13 mouse cellular contexts compared by ENCODE assay signal in the genomic region with DNA sequence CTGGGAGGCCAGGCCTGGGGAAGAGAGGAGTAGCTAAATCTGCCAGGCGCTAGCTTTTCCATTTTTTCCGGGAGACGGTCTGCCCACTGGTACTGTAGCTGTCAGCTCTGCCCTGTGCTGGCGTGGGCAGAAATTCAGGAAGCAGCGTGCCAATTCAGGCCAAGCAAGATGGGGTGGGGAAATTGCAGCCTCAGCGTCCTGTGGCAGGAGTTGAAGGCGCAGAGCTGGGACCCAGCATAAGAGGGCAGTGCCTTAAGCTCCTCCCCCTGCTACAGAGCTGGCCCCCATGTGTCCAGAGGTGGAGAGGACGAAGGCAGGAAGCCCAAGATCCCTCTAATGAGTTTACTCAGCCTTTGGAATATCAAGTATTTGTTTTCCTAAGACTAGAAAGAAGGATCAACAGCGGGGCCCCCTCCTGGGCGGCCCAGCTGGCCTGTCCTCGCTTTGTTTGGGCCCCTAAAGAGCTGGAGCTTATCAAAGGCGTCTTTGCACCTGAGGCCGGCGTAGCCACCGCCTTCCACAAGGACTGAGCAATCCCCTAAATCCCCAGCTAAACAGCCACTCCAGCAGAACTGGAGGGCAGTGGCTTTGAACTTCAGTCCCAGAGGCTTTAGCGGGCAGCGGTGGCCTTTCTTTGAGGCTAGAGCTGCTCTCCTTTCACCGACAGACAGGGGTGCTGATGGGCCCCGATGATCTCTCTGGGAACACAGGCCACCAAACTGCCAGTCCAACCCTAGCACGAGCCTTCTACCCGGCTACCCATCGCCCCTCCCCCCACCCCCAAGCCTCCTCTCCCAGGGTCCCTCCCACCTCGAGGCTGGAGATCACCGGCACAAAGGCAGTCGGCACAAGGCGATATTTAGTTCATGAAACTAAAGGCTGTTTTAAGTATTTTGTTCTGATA.
DNase-seq lines count a peak whose midpoint lies in the region; ATAC-seq lines count a peak whose summit lies in the region.
"Had no signal": no experiment of that assay in that cellular context is flagged by ENCODE, and none has a peak within 500 bp of the region (broad histone marks: within the 10 kb centered on the region; RNA-seq: fewer than 3 reads in every experiment).

No protein-coding gene starts in this region.

- WGBS in hindbrain, embryonic 14.5 days: 7% methylated on average over 26 of the region's 26 CpGs
- 8% methylated on average over 26 of the region's 26 CpGs for WGBS in neural tube, embryonic 11.5 days

- H3K36me3 ChIP-seq in hindbrain, embryonic 14.5 days (replicated peaks; ENCODE audit: control insufficient read depth, insufficient read depth): no peaks in the 10 kb centered on the region
- no peaks in the 10 kb centered on the region for H3K36me3 ChIP-seq in neural tube, embryonic 11.5 days (ENCODE audit: control insufficient read depth, insufficient read depth, low read length)

- H3K4me1 ChIP-seq in hindbrain, embryonic 14.5 days (replicated peaks; ENCODE audit: control insufficient read depth, insufficient read depth, low read length): peaks cover 11% of the 10 kb centered on the region
- H3K4me1 ChIP-seq in neural tube, embryonic 11.5 days (ENCODE audit: control insufficient read depth, insufficient read depth, low read length): peaks cover 14% of the 10 kb centered on the region

- no peaks in the 10 kb centered on the region for H3K27me3 ChIP-seq in hindbrain, embryonic 14.5 days (ENCODE audit: control insufficient read depth, insufficient read depth, low read length)
- H3K27me3 ChIP-seq in neural tube, embryonic 11.5 days (ENCODE audit: control insufficient read depth, insufficient read depth, low read length): no peaks in the 10 kb centered on the region

- 0 out of 2 replicates have a peak, but pooled peaks have one; percentile 43 for ATAC-seq in hindbrain, embryonic 14.5 days (ENCODE audit: low FRiP score)
- peak; percentile 52 for ATAC-seq in neural tube, embryonic 11.5 days (ENCODE audit: insufficient read depth, low FRiP score, low TSS enrichment)
- no peak for ATAC-seq in monocyte, adult 5-6 weeks (replicated peaks; ENCODE audit: insufficient number of reproducible peaks, low FRiP score, low TSS enrichment, poor library complexity, severe bottlenecking)
- ATAC-seq: Patski had no signal

- DNase-seq in left cerebral cortex, postnatal 25 days (ENCODE audit: low spot score in 2 of 2): peak; percentile 28 to 70
- DNase-seq in left cerebral cortex, adult 9 months (ENCODE audit: low spot score in 2 of 2): no peak
- peak; percentile 44 for DNase-seq in embryo, embryonic 9.5 days (ENCODE audit: extremely low spot score)
- no peak for DNase-seq in hindbrain, embryonic 14.5 days (ENCODE audit: low spot score)
- peak; percentile 49 for DNase-seq in neural tube, embryonic 11.5 days (ENCODE audit: low spot score)
- DNase-seq in urinary bladder, postnatal 14 days (ENCODE audit: low spot score): no peak
- no peak for DNase-seq in adrenal gland, postnatal 14 days
- DNase-seq: cerebellum, adult 9-10 months; gastrocnemius, postnatal 36 days; kidney, adult 8-10 months; liver had no signal

- no peak overlapping the region for H3K4me3 ChIP-seq in hindbrain, embryonic 14.5 days (replicated peaks; ENCODE audit: low read length)
- H3K4me3 ChIP-seq in neural tube, embryonic 11.5 days (ENCODE audit: low read depth, low read length): no peak overlapping the region

- H3K27ac ChIP-seq in hindbrain, embryonic 14.5 days: no peak overlapping the region
- H3K27ac ChIP-seq in neural tube, embryonic 11.5 days (ENCODE audit: low read depth, low read length): no peak overlapping the region

- no peak overlapping the region for H3K4me2 ChIP-seq in hindbrain, embryonic 14.5 days (replicated peaks)
- H3K4me2 ChIP-seq in neural tube, embryonic 11.5 days (ENCODE audit: low read depth): no peak overlapping the region

- H3K9me3 ChIP-seq in hindbrain, embryonic 14.5 days (ENCODE audit: control insufficient read depth, low read length): no peaks in the 10 kb centered on the region
- H3K9me3 ChIP-seq in neural tube, embryonic 11.5 days (ENCODE audit: control insufficient read depth, low read length): no peaks in the 10 kb centered on the region

- intact Hi-C loops in left cerebral cortex, postnatal 25 days (cut with DNase I): loop anchor here (2.0 to 10.0 kb wide), 3 partner anchors 76 to 450 kb away; partner anchors contain the start of gene Fzd10

- no peak overlapping the region for H3K9ac ChIP-seq in hindbrain, embryonic 14.5 days
- H3K9ac ChIP-seq in neural tube, embryonic 11.5 days (ENCODE audit: low read length): 0 out of 2 replicates have a peak overlapping the region, but pooled peaks have one; percentile 14

Comparison
In these comparisons a context has a peak if more than half of its experiments do, and no peak if none do; other contexts are left out.
1. DNase-seq: peak in left cerebral cortex, postnatal 25 days (2 of 2), embryo, embryonic 9.5 days (single experiment) and neural tube, embryonic 11.5 days (single experiment); none in left cerebral cortex, adult 9 months (0 of 2), hindbrain, embryonic 14.5 days (single experiment), urinary bladder, postnatal 14 days (single experiment) and adrenal gland, postnatal 14 days (single experiment).